Mouse (Mus musculus) heart, postnatal 10 days (tissue): Measurements from ENCODE around the gene Tubal3. TPM values are rescaled to one million over a fixed set of nuclear protein-coding genes. Genes with fewer than 3 reads are reported as not detected.
"Not testable (repeated sequence)": the region's sequence is repeated elsewhere in the genome, so short reads cannot be mapped to it uniquely, and the experiment has no call there.

Experiments
- DNase-seq, 2 experiments: peaks; one replicate each; pipeline ENCODE4 v3.0.0; 2021
- intact Hi-C: fragments of 180-260 bp; cut with DNase I; formaldehyde crosslinking; loops from one replicate; pipeline ENCODE4 v1.15.1; 2025
- total RNA-seq, 2 experiments: library from RNA; stranded (reverse); gene quantifications; 2 replicates each; pipeline ENCODE4 v1.2.3; 2021

Gene Tubal3
- not detected for total RNA-seq

- intact Hi-C loops = no loop called here
- peak; percentile 93 to 95 for DNase-seq
Measured at GRCm38 (mm10) chr13:3917571-3918311, at the start of gene Tubal3, which contains the start of gene Net1. Tubal3 (plus strand) TSS chr13:3918274. Net1 (minus strand) TSS chr13:3918220.

GRCm38 (mm10) chr13:3869901-3870300 is 48.2 kb upstream of the Tubal3 start:
- no peak for DNase-seq
- intact Hi-C loops = no loop called here

- intact Hi-C loops = no loop called here
- DNase-seq = no peak
Measured at GRCm38 (mm10) chr13:3872832-3873231, 45.2 kb upstream of the Tubal3 start.

- intact Hi-C loops = no loop called here
Measured at GRCm38 (mm10) chr13:3876448-3876847, 41.6 kb upstream of the Tubal3 start.

GRCm38 (mm10) chr13:3877185-3877584 is 40.9 kb upstream of the Tubal3 start:
- DNase-seq = no peak
- intact Hi-C loops = no loop called here

More at GRCm38 (mm10) chr13:3876448-3876847, 41.6 kb upstream of the Tubal3 start:
- DNase-seq = no peak

- no peak for DNase-seq
- intact Hi-C loops = no loop called here
Measured at GRCm38 (mm10) chr13:3877679-3878220, 40.3 kb upstream of the Tubal3 start.

- DNase-seq = no peak
- intact Hi-C loops = no loop called here
Measured at GRCm38 (mm10) chr13:3886663-3887062, 31.4 kb upstream of the Tubal3 start.

- intact Hi-C loops = no loop called here
- no peak for DNase-seq
Measured at GRCm38 (mm10) chr13:3889111-3889510, 29.0 kb upstream of the Tubal3 start.

GRCm38 (mm10) chr13:3890061-3890460 is 28.0 kb upstream of the Tubal3 start:
- intact Hi-C loops = no loop called here
- DNase-seq = no peak

GRCm38 (mm10) chr13:3891479-3892087 is 26.5 kb upstream of the Tubal3 start:
- intact Hi-C loops = no loop called here
- no peak for DNase-seq

- intact Hi-C loops = no loop called here
- DNase-seq = no peak
Measured at GRCm38 (mm10) chr13:3892601-3893000, 25.5 kb upstream of the Tubal3 start.

GRCm38 (mm10) chr13:3893126-3893734 is 24.8 kb upstream of the Tubal3 start:
- DNase-seq = peak; percentile 89 to 93
- intact Hi-C loops = no loop called here

GRCm38 (mm10) chr13:3894549-3894948 is 23.5 kb upstream of the Tubal3 start:
- intact Hi-C loops = no loop called here
- no peak for DNase-seq

- intact Hi-C loops = loop anchor here (5.0 kb wide), 2 partner anchors 107 to 488 kb away; no protein-coding TSS in a partner anchor
- DNase-seq = no peak
Measured at GRCm38 (mm10) chr13:3895397-3895980, 22.6 kb upstream of the Tubal3 start.

- intact Hi-C loops = loop anchor here (5.0 kb wide), 2 partner anchors 106 to 489 kb away; no protein-coding TSS in a partner anchor
- no peak for DNase-seq
Measured at GRCm38 (mm10) chr13:3896032-3896431, 22.0 kb upstream of the Tubal3 start.

- intact Hi-C loops = loop anchor here (1.0 to 5.0 kb wide), 3 partner anchors 105 to 490 kb away; no protein-coding TSS in a partner anchor
- peak; percentile 80 to 82 for DNase-seq
Measured at GRCm38 (mm10) chr13:3896913-3897312, 21.2 kb upstream of the Tubal3 start.

GRCm38 (mm10) chr13:3898202-3898601 is 19.9 kb upstream of the Tubal3 start:
- intact Hi-C loops = loop anchor here (5.0 kb wide), 2 partner anchors 104 to 491 kb away; no protein-coding TSS in a partner anchor

GRCm38 (mm10) chr13:3899301-3899700 is 18.8 kb upstream of the Tubal3 start:
- intact Hi-C loops = loop anchor here (5.0 kb wide), 2 partner anchors 103 to 492 kb away; no protein-coding TSS in a partner anchor
- no peak for DNase-seq

More at GRCm38 (mm10) chr13:3898202-3898601, 19.9 kb upstream of the Tubal3 start:
- not testable (repeated sequence) for DNase-seq

- DNase-seq = no peak
- intact Hi-C loops = no loop called here
Measured at GRCm38 (mm10) chr13:3907151-3907696, 10.8 kb upstream of the Tubal3 start.

GRCm38 (mm10) chr13:3908262-3908661 is 9.8 kb upstream of the Tubal3 start:
- no peak for DNase-seq
- intact Hi-C loops = no loop called here
